Mouse (Mus musculus): ENCODE measurements at regions not wholly inside any gene's neighbourhood (a gene's known extent, or its start where the extent isn't known, plus 50 kb on each side); places are given as distances from the start of the nearest gene placed in this dataset.

GRCm38 (mm10) chr5:40282330-40282729 is 527.1 kb upstream of the Hs3st1 start:
- Histone ChIP-seq H3K27me3 (ENCODE audit: control insufficient read depth, insufficient read depth, low read length) (no peaks in the 10 kb centered on the region), H3K4me2 (no peak overlapping the region), H3K9ac (ENCODE audit: low read length) (no peak overlapping the region), H3K9me3 (ENCODE audit: control insufficient read depth, low read length) (no peaks in the 10 kb centered on the region), H3K4me1 (ENCODE audit: control insufficient read depth, insufficient read depth, low read length) (no peaks in the 10 kb centered on the region), H3K4me3 (ENCODE audit: low read depth, low read length) (no peak overlapping the region), H3K27ac (ENCODE audit: low read depth, low read length) (no peak overlapping the region), H3K36me3 (ENCODE audit: control insufficient read depth, insufficient read depth, low read length) (no peaks in the 10 kb centered on the region)
- WGBS = 43% methylated on average over 2 of the region's 2 CpGs
- ATAC-seq (ENCODE audit: low FRiP score) (0 out of 2 replicates have a peak, but pooled peaks have one; percentile 57), DNase-seq (ENCODE audit: low spot score, missing footprints) (peak; percentile 81)

GRCm38 (mm10) chr5:40246664-40247063 is 491.4 kb upstream of the Hs3st1 start:
- no peak overlapping the region for H3K27ac ChIP-seq (ENCODE audit: low read depth, low read length)
- H3K4me3 ChIP-seq (ENCODE audit: low read depth, low read length) = no peak overlapping the region
- H3K4me2 ChIP-seq = no peak overlapping the region
- no peak overlapping the region for H3K9ac ChIP-seq (ENCODE audit: low read length)
- no peaks in the 10 kb centered on the region for H3K4me1 ChIP-seq (ENCODE audit: control insufficient read depth, insufficient read depth, low read length)
- H3K36me3 ChIP-seq (ENCODE audit: control insufficient read depth, insufficient read depth, low read length) = no peaks in the 10 kb centered on the region
- no peak for DNase-seq (ENCODE audit: low spot score, missing footprints)
- WGBS = 79% methylated on average over 3 of the region's 3 CpGs
- no peaks in the 10 kb centered on the region for H3K27me3 ChIP-seq (ENCODE audit: control insufficient read depth, insufficient read depth, low read length)
- ATAC-seq (ENCODE audit: low FRiP score) = no peak
- H3K9me3 ChIP-seq (ENCODE audit: control insufficient read depth, low read length) = no peaks in the 10 kb centered on the region
